Mouse (Mus musculus): ENCODE data around the gene Usp54.

GRCm38 (mm10) chr14:20667469-20667868 is 26.6 kb upstream of the Usp54 start:
- TF ChIP-seq CTCF (IDR thresholded peaks at IDR 0.05; ENCODE audit: low read depth) = no peak
- TF ChIP-seq EP300 (IDR thresholded peaks at IDR 0.05; ENCODE audit: low read depth) = no peak
